Mouse (Mus musculus): ENCODE measurements around the gene Grip1. TPM values are rescaled to one million over a fixed set of nuclear protein-coding genes. Genes with fewer than 3 reads are reported as not detected.

Gene Grip1
- polyA plus RNA-seq, 1 experiment from 2014 or later = 0.86 TPM

DNA sequence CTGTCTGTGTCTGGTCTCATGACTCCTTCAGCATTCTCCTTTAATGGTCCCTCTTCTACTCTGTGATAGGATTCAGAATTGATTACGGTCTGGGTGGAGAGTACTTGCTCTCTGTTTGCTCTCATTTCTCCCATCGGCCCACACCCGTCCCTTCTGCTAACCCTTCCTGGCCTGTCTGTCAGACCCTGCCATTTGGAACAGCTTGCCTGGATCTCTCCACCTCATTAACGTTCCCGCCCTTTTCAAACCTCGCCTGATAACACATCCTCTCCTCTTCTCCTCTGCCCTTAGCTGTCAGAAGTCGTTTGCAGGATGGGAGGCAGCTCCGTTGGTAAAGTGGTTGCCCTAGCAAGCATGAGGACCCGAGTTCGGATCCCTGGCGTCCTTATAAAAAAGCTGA is 370.9 kb downstream of the Grip1 start:
- no peak for ATAC-seq
- Histone ChIP-seq H3K27me3 (replicated peaks) (no peaks in the 10 kb centered on the region), H3K9ac (no peak overlapping the region), H3K36me3 (no peaks in the 10 kb centered on the region), H3K4me2 (no peak overlapping the region), H3K4me3 (no peak overlapping the region), H3K27ac (no peak overlapping the region), H3K4me1 (no peaks in the 10 kb centered on the region), H3K9me3 (replicated peaks) (no peaks in the 10 kb centered on the region)
- 40% methylated on average over 11 of the region's 11 CpGs for WGBS (ENCODE audit: insufficient replicate concordance)

DNA sequence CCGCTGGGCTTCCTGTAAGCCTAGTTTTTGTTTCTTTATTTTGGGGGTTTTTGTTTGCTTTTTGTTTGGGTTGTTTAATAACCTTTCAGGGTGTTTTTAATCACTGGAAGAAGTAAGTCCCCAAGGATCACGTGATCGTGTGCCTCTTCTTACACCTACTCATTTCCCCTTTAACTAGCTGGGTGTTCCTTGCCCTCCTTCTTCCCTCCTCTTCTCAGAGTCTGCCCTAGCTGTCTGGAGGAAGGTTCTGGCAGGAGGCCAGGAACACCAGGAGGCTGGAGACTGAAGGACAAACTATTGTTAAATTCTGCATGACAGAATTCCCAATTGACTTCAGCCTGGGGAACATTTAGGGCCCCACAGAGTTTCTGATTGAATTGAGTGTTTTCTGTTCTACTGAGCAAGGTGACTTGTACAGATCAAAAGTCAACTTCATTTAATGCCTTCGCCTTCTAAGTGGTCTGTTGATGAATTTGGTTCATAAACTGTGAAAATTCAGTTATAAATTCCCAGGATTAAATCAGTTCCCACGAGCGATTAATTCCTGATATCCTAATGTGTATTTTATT is 376.8 kb downstream of the Grip1 start:
- Histone ChIP-seq H3K27me3 (replicated peaks) (no peaks in the 10 kb centered on the region), H3K4me1 (no peaks in the 10 kb centered on the region), H3K4me3 (no peak overlapping the region), H3K36me3 (no peaks in the 10 kb centered on the region), H3K27ac (no peak overlapping the region), H3K4me2 (no peak overlapping the region), H3K9ac (no peak overlapping the region), H3K9me3 (replicated peaks) (no peaks in the 10 kb centered on the region)
- 71% methylated on average over 6 of the region's 6 CpGs for WGBS (ENCODE audit: insufficient replicate concordance)
- ATAC-seq = no peak

DNA sequence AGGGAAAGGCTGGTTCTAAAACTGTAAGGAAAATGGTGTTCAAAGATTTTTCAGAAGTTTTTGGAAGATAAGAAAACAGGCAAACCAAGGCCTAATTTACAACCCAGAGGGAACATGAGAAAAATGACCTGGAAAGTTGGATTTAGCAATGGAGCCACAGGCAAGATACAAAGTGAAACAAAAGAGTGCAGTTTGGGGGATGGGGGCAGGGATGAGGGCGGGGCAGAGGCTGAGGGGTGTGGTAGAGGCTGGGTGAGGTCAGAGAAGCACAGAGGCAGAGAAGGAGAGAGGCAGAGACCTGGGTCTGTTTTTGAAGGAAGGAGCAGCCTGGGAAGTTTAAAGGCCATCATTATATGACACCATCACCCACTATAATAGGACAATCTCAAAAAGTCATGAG is 377.5 kb downstream of the Grip1 start:
- H3K4me2 ChIP-seq = no peak overlapping the region
- H3K27ac ChIP-seq = no peak overlapping the region
- H3K36me3 ChIP-seq = no peaks in the 10 kb centered on the region
- no peak overlapping the region for H3K4me3 ChIP-seq
- H3K27me3 ChIP-seq (replicated peaks) = no peaks in the 10 kb centered on the region
- no peak overlapping the region for H3K9ac ChIP-seq
- H3K4me1 ChIP-seq = no peaks in the 10 kb centered on the region
- no peak for ATAC-seq
- no peaks in the 10 kb centered on the region for H3K9me3 ChIP-seq (replicated peaks)
- WGBS (ENCODE audit: insufficient replicate concordance) = 58% methylated on average over 1 of the region's 1 CpGs

DNA sequence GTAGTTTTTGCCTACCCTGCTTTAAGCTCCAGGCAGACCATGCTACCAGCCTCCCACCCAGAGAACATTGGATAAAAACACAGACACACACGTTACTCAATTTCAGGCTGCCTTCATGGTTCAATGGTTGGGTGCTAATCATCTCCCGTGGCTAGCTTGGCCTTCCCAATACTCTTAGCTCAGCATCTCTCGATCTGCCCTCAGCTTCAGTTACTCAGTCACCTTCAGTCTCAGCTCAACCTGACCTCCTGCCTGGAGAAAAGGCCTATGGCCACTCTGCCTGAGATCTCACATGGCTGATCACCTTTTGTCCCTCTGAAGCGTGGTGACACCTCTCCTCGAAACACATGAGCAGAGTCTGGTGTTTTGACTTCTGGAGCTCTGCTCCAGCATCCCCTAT is 379.7 kb downstream of the Grip1 start:
- no peaks in the 10 kb centered on the region for H3K9me3 ChIP-seq (replicated peaks)
- no peaks in the 10 kb centered on the region for H3K36me3 ChIP-seq
- H3K9ac ChIP-seq = no peak overlapping the region
- WGBS (ENCODE audit: insufficient replicate concordance) = 63% methylated on average over 5 of the region's 5 CpGs
- no peaks in the 10 kb centered on the region for H3K4me1 ChIP-seq
- no peak overlapping the region for H3K27ac ChIP-seq
- no peaks in the 10 kb centered on the region for H3K27me3 ChIP-seq (replicated peaks)
- no peak overlapping the region for H3K4me3 ChIP-seq
- ATAC-seq = no peak
- H3K4me2 ChIP-seq = no peak overlapping the region

DNA sequence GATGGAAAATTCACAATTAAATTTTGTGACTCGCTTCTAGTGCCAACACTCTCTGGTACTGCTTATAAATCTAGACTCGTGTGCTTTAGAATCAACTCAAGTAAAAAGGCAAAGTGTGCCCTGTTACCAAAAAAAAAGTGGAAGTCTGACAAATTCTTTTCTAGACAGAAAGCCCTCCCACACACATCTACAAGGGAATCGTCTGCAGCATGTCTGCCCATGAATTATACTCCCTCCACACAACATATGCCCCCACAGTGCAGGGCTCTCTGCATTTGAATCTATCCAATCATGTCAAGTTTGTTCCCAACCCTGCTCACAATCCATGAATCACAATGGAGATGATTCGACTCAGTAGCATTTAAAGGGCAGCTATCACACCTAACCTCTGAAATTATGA is 380.5 kb downstream of the Grip1 start:
- Histone ChIP-seq H3K9me3 (replicated peaks) (no peaks in the 10 kb centered on the region), H3K27ac (no peak overlapping the region), H3K4me2 (no peak overlapping the region), H3K27me3 (replicated peaks) (no peaks in the 10 kb centered on the region), H3K9ac (no peak overlapping the region), H3K36me3 (no peaks in the 10 kb centered on the region), H3K4me1 (no peaks in the 10 kb centered on the region), H3K4me3 (no peak overlapping the region)
- ATAC-seq = no peak
- WGBS (ENCODE audit: insufficient replicate concordance) = 55% methylated on average over 4 of the region's 4 CpGs

DNA sequence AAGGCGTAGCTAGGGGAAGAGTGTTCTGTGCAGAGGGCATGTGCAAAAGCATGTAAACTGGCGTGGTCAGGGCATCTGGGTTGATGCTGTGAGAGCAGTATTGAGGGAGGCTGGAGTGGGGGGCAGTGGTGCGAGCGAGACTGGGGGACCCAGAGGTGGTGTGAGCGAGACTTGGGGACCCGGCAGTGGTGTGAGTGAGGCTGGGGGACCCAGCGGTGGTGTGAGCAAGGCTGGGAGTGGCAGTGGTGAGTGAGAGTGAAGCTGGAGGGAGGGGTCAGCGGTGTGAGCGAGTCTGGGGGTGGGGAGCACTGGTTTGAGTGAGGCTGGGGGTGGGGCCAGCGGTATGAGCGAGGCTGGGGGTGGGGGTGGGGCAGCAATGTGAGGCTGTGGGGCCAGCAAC is 386.0 kb downstream of the Grip1 start:
- H3K4me1 ChIP-seq = no peaks in the 10 kb centered on the region
- H3K27ac ChIP-seq = no peak overlapping the region
- H3K36me3 ChIP-seq = no peaks in the 10 kb centered on the region
- no peak overlapping the region for H3K4me3 ChIP-seq
- no peak overlapping the region for H3K9ac ChIP-seq
- H3K9me3 ChIP-seq (replicated peaks) = no peaks in the 10 kb centered on the region
- H3K27me3 ChIP-seq (replicated peaks) = no peaks in the 10 kb centered on the region
- no peak for ATAC-seq
- WGBS (ENCODE audit: insufficient replicate concordance) = 58% methylated on average over 10 of the region's 11 CpGs
- no peak overlapping the region for H3K4me2 ChIP-seq

DNA sequence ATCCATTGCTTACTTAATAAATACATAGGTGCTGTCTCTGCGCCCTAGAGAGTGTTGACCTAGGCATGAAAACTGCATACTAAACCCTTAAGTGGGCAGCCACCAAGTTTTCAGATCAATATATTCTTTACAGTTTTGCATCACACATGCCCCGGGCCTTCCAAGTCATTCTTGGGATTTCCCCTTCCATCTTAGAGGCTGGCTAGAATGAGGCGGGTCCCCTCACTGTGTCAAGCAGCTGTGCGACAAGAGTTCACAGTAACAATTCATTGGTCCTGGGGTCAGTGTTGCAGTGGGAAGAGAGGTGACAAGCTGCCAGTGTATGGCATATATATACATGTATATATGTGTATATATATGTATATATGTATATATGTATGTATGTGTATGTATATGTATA is 388.4 kb downstream of the Grip1 start:
- 67% methylated on average over 4 of the region's 4 CpGs for WGBS (ENCODE audit: insufficient replicate concordance)
- Histone ChIP-seq H3K4me2 (no peak overlapping the region), H3K27ac (no peak overlapping the region), H3K9me3 (replicated peaks) (no peaks in the 10 kb centered on the region), H3K4me1 (no peaks in the 10 kb centered on the region), H3K9ac (no peak overlapping the region), H3K36me3 (no peaks in the 10 kb centered on the region), H3K4me3 (no peak overlapping the region), H3K27me3 (replicated peaks) (no peaks in the 10 kb centered on the region)
- ATAC-seq = no peak

DNA sequence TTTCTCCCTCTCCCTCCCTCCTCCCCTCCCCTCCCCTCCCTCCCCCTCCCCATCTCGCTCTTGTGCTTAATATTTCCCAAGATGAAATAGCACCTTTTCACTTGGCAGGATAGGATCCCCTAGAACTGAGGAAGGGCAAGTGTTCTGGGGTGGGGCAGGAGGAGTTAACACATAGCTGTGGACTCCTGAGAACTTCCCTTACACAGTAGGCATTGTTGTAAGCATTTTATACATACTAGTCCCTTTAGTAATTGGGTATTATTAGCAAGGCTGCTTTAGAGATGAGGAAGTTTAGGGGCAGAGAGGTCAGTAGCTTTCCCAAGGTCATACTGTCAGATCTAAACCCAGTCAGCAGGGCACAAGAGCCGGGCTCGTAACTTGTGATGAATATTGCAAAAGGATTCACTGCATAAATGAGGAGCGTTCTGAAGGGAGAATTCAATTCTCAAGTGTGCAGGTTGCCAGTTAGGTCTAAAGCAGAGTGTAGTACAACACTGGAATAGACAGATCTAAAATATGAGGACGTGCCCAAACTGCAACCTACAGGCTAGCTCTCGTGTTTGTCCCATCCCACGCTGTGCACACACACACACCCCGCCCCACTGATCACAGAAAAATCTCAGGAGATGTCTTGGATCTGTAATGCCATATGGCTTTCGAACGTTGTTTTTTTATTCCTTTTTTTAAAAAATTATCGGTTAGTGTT is 392.2 kb downstream of the Grip1 start:
- Histone ChIP-seq H3K4me2 (no peak overlapping the region), H3K9me3 (replicated peaks) (no peaks in the 10 kb centered on the region), H3K27me3 (replicated peaks) (no peaks in the 10 kb centered on the region), H3K4me3 (no peak overlapping the region), H3K27ac (no peak overlapping the region), H3K4me1 (no peaks in the 10 kb centered on the region), H3K36me3 (no peaks in the 10 kb centered on the region), H3K9ac (no peak overlapping the region)
- 73% methylated on average over 11 of the region's 11 CpGs for WGBS (ENCODE audit: insufficient replicate concordance)
- no peak for ATAC-seq

DNA sequence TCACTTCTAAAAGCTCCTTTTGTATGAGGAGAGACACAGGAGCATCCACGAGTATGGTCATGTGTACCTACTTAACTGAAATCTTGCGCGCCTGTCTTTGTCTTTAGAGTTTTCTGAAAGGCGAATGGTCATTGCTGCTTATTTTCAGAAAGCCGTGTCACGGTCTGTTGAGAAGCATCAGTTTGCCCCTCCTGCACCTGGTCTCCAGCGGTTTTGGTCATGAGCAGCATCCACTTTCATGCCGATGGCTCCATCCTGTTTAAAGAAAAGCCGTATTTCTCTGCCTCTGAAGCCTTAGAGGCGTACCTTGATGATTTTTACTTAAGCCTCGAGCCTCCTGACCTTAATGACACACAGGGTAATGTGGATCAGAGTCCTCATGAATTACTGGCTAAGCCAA is 398.0 kb downstream of the Grip1 start:
- no peak overlapping the region for H3K9ac ChIP-seq
- H3K9me3 ChIP-seq (replicated peaks) = peaks cover 4% of the 10 kb centered on the region; the same call in 1 of the 2 replicates
- no peak overlapping the region for H3K4me3 ChIP-seq
- H3K4me2 ChIP-seq = no peak overlapping the region
- no peaks in the 10 kb centered on the region for H3K27me3 ChIP-seq (replicated peaks)
- no peak for ATAC-seq
- no peaks in the 10 kb centered on the region for H3K36me3 ChIP-seq
- H3K27ac ChIP-seq = no peak overlapping the region
- WGBS (ENCODE audit: insufficient replicate concordance) = 77% methylated on average over 11 of the region's 11 CpGs
- no peaks in the 10 kb centered on the region for H3K4me1 ChIP-seq

DNA sequence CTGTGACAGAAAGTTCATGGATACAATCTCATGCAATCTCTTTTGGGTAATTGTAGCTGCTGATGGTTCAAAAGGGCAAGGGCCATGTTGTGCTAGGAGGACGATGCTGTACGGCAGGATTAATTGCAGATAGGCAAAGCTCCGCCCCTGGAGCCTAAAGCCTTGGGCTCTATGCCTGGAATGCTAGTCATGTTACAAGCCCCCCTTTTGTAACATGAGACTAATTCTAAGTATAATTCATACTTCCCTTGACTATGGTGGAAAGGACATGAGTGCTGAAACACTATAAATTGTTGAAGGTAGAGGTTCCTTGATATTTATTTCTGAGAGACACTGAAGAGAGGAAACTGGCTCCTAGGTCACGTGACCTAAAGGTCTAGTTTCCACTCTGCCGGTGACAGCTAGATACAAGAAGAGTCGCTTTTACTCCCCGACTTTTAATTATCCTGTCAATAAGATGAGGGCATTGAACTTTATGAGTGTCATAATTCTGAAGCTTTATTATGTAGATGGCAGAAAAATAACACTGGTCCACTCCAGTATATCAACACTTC is 399.0 kb downstream of the Grip1 start:
- Histone ChIP-seq H3K4me3 (no peak overlapping the region), H3K9me3 (replicated peaks) (peaks cover 4% of the 10 kb centered on the region; the same call in 1 of the 2 replicates), H3K4me2 (no peak overlapping the region), H3K36me3 (no peaks in the 10 kb centered on the region), H3K27ac (no peak overlapping the region), H3K4me1 (no peaks in the 10 kb centered on the region), H3K27me3 (replicated peaks) (no peaks in the 10 kb centered on the region), H3K9ac (no peak overlapping the region)
- no peak for ATAC-seq
- WGBS (ENCODE audit: insufficient replicate concordance) = 68% methylated on average over 7 of the region's 7 CpGs

DNA sequence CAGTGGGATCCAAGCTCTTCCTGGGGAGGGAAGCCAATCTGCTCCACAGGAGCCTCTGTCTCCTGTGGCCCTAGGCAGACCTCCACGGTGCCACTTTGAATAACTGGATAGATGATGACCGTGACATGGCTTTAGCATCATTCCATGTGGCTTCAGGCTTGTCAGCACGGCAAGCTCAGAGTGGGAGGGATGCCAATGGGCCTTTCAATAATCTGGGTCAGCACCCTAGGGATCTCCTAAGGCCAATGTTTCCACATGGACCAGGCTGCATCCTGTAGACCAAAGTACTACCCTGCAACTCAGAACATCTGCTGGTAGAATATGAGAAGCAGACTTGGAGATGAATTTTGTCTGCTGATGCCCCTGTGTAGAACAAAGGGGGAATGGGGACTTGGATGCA is 414.1 kb downstream of the Grip1 start:
- no peak overlapping the region for H3K27ac ChIP-seq
- H3K4me3 ChIP-seq = no peak overlapping the region
- H3K4me2 ChIP-seq = no peak overlapping the region
- no peaks in the 10 kb centered on the region; the same call in 1 of the 2 replicates for H3K36me3 ChIP-seq
- ATAC-seq = no peak
- no peaks in the 10 kb centered on the region for H3K4me1 ChIP-seq
- 64% methylated on average over 3 of the region's 3 CpGs for WGBS (ENCODE audit: insufficient replicate concordance)
- H3K27me3 ChIP-seq (replicated peaks) = no peaks in the 10 kb centered on the region
- peaks cover 16% of the 10 kb centered on the region for H3K9me3 ChIP-seq (replicated peaks)
- H3K9ac ChIP-seq = no peak overlapping the region

DNA sequence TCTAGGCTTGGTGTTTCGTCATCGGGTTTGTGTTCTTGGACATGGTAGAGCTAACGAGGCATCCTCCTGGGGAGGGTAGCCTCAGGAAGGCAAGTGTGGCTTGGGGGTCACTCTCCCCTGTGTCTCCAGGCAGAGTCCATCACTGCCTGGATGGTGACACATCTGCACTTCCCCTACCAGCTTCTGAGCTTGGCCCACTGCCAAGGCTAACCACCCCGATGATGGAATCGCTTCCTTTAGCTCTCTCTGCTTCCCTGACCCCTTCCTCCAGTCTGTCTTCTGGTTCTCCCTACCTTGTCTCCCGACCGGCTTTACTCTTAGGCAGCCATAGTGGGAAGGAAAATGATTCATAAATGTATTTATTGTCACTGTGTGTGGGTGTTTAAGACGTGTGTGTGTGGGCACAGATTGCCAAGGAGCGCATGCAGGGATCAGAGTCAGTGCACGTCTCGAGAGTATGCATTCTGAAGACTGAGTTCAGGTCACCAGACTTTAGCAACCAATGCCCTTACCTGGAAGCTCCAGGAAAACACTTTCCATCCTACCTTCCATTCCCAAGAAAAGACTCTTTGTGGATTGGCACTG is 415.5 kb downstream of the Grip1 start:
- no peak overlapping the region for H3K27ac ChIP-seq
- 78% methylated on average over 11 of the region's 11 CpGs for WGBS (ENCODE audit: insufficient replicate concordance)
- no peaks in the 10 kb centered on the region for H3K27me3 ChIP-seq (replicated peaks)
- no peak overlapping the region for H3K4me2 ChIP-seq
- no peak overlapping the region for H3K9ac ChIP-seq
- no peak for ATAC-seq
- H3K36me3 ChIP-seq = no peaks in the 10 kb centered on the region; the same call in 1 of the 2 replicates
- peaks cover 10% of the 10 kb centered on the region for H3K9me3 ChIP-seq (replicated peaks)
- no peaks in the 10 kb centered on the region for H3K4me1 ChIP-seq
- no peak overlapping the region for H3K4me3 ChIP-seq

Data from liver, embryonic 12.5 days (tissue).